Mouse (Mus musculus) embryo, embryonic 10.5 days (tissue): Measurements from ENCODE around the gene Fbrsl1.
A peak's percentile ranks its signal among the peaks of the same experiment; 100 is the strongest.

Experiments
- DNase-seq: peaks from one replicate; pipeline ENCODE4 v3.0.0-alpha.2; 2015; ENCODE audit warnings: low spot score

Fbrsl1 gene

GRCm38 (mm10) chr5:110415022-110415421 is 33.3 kb downstream of the Fbrsl1 start:
- DNase-seq = no peak

GRCm38 (mm10) chr5:110413018-110413417 is 35.3 kb downstream of the Fbrsl1 start:
- DNase-seq = no peak

GRCm38 (mm10) chr5:110410386-110410785 is 37.9 kb downstream of the Fbrsl1 start:
- DNase-seq = no peak

GRCm38 (mm10) chr5:110408967-110409366 is 39.3 kb downstream of the Fbrsl1 start:
- no peak for DNase-seq

- no peak for DNase-seq
Measured at GRCm38 (mm10) chr5:110406065-110406714, 42.1 kb downstream of the Fbrsl1 start.

GRCm38 (mm10) chr5:110403931-110404330 is 44.4 kb downstream of the Fbrsl1 start:
- no peak for DNase-seq

GRCm38 (mm10) chr5:110402557-110402956 is 45.7 kb downstream of the Fbrsl1 start:
- no peak for DNase-seq

GRCm38 (mm10) chr5:110401101-110401500 is 47.2 kb downstream of the Fbrsl1 start:
- no peak for DNase-seq

GRCm38 (mm10) chr5:110395006-110395661 is 53.2 kb downstream of the Fbrsl1 start:
- no peak for DNase-seq

- DNase-seq = no peak
Measured at GRCm38 (mm10) chr5:110392727-110393126, 55.6 kb downstream of the Fbrsl1 start.

GRCm38 (mm10) chr5:110390631-110391030 is 57.7 kb downstream of the Fbrsl1 start:
- DNase-seq = no peak

- DNase-seq = no peak
Measured at GRCm38 (mm10) chr5:110387332-110387731, 61.0 kb downstream of the Fbrsl1 start.

GRCm38 (mm10) chr5:110386371-110387330 is 61.7 kb downstream of the Fbrsl1 start:
- DNase-seq = peak; percentile 82

- no peak for DNase-seq
Measured at GRCm38 (mm10) chr5:110385263-110385662, 63.0 kb downstream of the Fbrsl1 start.

- DNase-seq = no peak
Measured at GRCm38 (mm10) chr5:110384491-110384890, 63.8 kb downstream of the Fbrsl1 start.

- no peak for DNase-seq
Measured at GRCm38 (mm10) chr5:110379823-110380222, 68.5 kb downstream of the Fbrsl1 start.

GRCm38 (mm10) chr5:110379086-110379485 is 69.2 kb downstream of the Fbrsl1 start:
- DNase-seq = no peak

- peak; percentile 64 for DNase-seq
Measured at GRCm38 (mm10) chr5:110378181-110378583, 70.1 kb downstream of the Fbrsl1 start.

GRCm38 (mm10) chr5:110376802-110377433 is 71.4 kb downstream of the Fbrsl1 start:
- DNase-seq = peak; percentile 83

GRCm38 (mm10) chr5:110363822-110364545 is 84.3 kb downstream of the Fbrsl1 start:
- peak; percentile 39 for DNase-seq

GRCm38 (mm10) chr5:110363179-110363821 is 85.0 kb downstream of the Fbrsl1 start:
- DNase-seq = peak; percentile 83
